Mouse (Mus musculus): ENCODE results near the gene A830031A19Rik. TPM values are rescaled to one million over a fixed set of nuclear protein-coding genes. Genes with fewer than 3 reads are reported as not detected.

Gene A830031A19Rik
- total and polyA plus RNA-seq, 3 experiments = 0.16 TPM; not detected in 2

- Histone ChIP-seq H3K9me3 (replicated peaks) (no peaks in the 10 kb centered on the region), H3K36me3 (replicated peaks) (no peaks in the 10 kb centered on the region), H3K27me3 (ENCODE audit: insufficient read depth, low read length) (peaks cover 36% of the 10 kb centered on the region), H3K4me1 (ENCODE audit: insufficient read depth, low read depth, low read length) (peaks cover 10% of the 10 kb centered on the region; the same call in 1 of the 2 replicates), H3K4me3 (ENCODE audit: low read depth, low read length) (no peak overlapping the region)
- ATAC-seq (ENCODE audit: extremely low read depth, insufficient number of reproducible peaks, low FRiP score, poor library complexity, severe bottlenecking) (no peak), DNase-seq (ENCODE audit: low spot score) (no peak)
- no peak for TF ChIP-seq GATA2 (IDR thresholded peaks at IDR 0.05; ENCODE audit: borderline replicate concordance, low read depth, low read length)
- no peak for TF ChIP-seq GATA1 (IDR thresholded peaks at IDR 0.05; ENCODE audit: borderline replicate concordance, low read length)
- no peak for TF ChIP-seq CTCF (IDR thresholded peaks at IDR 0.05; ENCODE audit: low read depth, low read length)
- no peak for TF ChIP-seq TAL1 (conservative IDR thresholded peaks at IDR 0.05; ENCODE audit: low read depth, low read length)
- TF ChIP-seq POLR2AphosphoS5 (IDR thresholded peaks at IDR 0.05; ENCODE audit: insufficient replicate concordance, low read depth, low read length) = no peak
Observed at GRCm38 (mm10) chr11:24061819-24062218, 13.0 kb downstream of the A830031A19Rik start.

GRCm38 (mm10) chr11:24060428-24060827 is 14.4 kb downstream of the A830031A19Rik start:
- Histone ChIP-seq H3K4me3 (ENCODE audit: low read depth, low read length) (no peak overlapping the region), H3K4me1 (ENCODE audit: insufficient read depth, low read depth, low read length) (peaks cover 8% of the 10 kb centered on the region; the same call in 1 of the 2 replicates), H3K27me3 (ENCODE audit: insufficient read depth, low read length) (peaks cover 43% of the 10 kb centered on the region), H3K9me3 (replicated peaks) (no peaks in the 10 kb centered on the region), H3K36me3 (replicated peaks) (no peaks in the 10 kb centered on the region)
- DNase-seq (ENCODE audit: low spot score) (no peak), ATAC-seq (ENCODE audit: extremely low read depth, insufficient number of reproducible peaks, low FRiP score, poor library complexity, severe bottlenecking) (no peak)
- TF ChIP-seq GATA2 (IDR thresholded peaks at IDR 0.05; ENCODE audit: borderline replicate concordance, low read depth, low read length) (no peak), TAL1 (conservative IDR thresholded peaks at IDR 0.05; ENCODE audit: low read depth, low read length) (no peak), CTCF (IDR thresholded peaks at IDR 0.05; ENCODE audit: low read depth, low read length) (no peak), POLR2AphosphoS5 (IDR thresholded peaks at IDR 0.05; ENCODE audit: insufficient replicate concordance, low read depth, low read length) (no peak), GATA1 (IDR thresholded peaks at IDR 0.05; ENCODE audit: borderline replicate concordance, low read length) (no peak)

DNA sequence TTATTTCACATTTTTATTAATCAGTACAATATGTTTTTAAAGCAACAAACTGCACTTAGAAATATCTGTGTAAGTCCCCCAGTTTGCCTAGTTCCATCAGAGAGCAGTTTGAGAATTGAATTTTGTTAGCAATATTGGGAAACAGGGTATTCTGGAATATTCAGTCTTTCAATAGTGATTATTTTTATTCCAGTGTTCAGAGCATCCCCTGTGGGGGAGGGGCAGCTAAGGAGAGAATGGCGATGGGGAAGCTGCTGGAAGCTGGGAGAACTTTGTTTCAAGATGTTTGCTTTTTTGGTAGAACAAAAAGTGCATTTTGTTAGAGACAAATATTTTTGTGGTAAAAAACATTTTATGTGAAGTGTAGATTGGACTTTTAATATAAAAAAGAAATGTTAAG is 15.7 kb downstream of the A830031A19Rik start:
- peaks cover 43% of the 10 kb centered on the region for H3K27me3 ChIP-seq (ENCODE audit: insufficient read depth, low read length)
- no peak overlapping the region for H3K4me3 ChIP-seq (ENCODE audit: low read depth, low read length)
- no peak for TF ChIP-seq GATA1 (IDR thresholded peaks at IDR 0.05; ENCODE audit: borderline replicate concordance, low read length)
- no peak for TF ChIP-seq GATA2 (IDR thresholded peaks at IDR 0.05; ENCODE audit: borderline replicate concordance, low read depth, low read length)
- TF ChIP-seq TAL1 (conservative IDR thresholded peaks at IDR 0.05; ENCODE audit: low read depth, low read length) = no peak
- TF ChIP-seq POLR2AphosphoS5 (IDR thresholded peaks at IDR 0.05; ENCODE audit: insufficient replicate concordance, low read depth, low read length) = no peak
- no peak for TF ChIP-seq CTCF (IDR thresholded peaks at IDR 0.05; ENCODE audit: low read depth, low read length)
- peaks cover 5% of the 10 kb centered on the region; the same call in 1 of the 2 replicates for H3K4me1 ChIP-seq (ENCODE audit: insufficient read depth, low read depth, low read length)
- no peaks in the 10 kb centered on the region for H3K9me3 ChIP-seq (replicated peaks)
- H3K36me3 ChIP-seq (replicated peaks) = no peaks in the 10 kb centered on the region
- ATAC-seq (ENCODE audit: extremely low read depth, insufficient number of reproducible peaks, low FRiP score, poor library complexity, severe bottlenecking) (no peak), DNase-seq (ENCODE audit: low spot score) (no peak)

DNA sequence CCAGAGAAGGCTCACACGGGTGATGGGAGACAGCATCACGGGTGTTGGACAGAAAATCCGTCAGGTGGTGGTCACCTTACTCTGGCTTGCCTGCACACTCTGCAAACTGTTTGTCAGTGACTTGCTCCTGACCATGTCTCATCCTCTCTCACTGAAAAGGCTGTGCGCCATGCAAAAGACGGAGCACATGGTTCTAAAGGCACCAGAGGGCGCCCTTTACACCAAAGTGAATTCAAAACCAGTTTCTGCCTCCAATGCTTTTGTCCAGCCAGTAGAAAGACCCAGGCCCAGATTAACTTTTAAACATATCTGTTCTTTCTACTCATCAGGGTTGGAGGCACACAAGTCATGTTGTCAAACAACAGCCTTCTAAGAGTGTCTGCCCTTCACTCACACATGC is 22.0 kb downstream of the A830031A19Rik start:
- DNase-seq (ENCODE audit: low spot score) = no peak
- no peak for ATAC-seq (ENCODE audit: extremely low read depth, insufficient number of reproducible peaks, low FRiP score, poor library complexity, severe bottlenecking)
- no peak overlapping the region for H3K4me3 ChIP-seq (ENCODE audit: low read depth, low read length)
- TF ChIP-seq TAL1 (conservative IDR thresholded peaks at IDR 0.05; ENCODE audit: low read depth, low read length) (no peak), GATA1 (IDR thresholded peaks at IDR 0.05; ENCODE audit: borderline replicate concordance, low read length) (no peak), CTCF (IDR thresholded peaks at IDR 0.05; ENCODE audit: low read depth, low read length) (peak; percentile 10; the same call in 1 of the 2 replicates)
- H3K4me1 ChIP-seq (ENCODE audit: insufficient read depth, low read depth, low read length) = peaks cover 17% of the 10 kb centered on the region
- H3K36me3 ChIP-seq (replicated peaks) = no peaks in the 10 kb centered on the region
- no peaks in the 10 kb centered on the region for H3K9me3 ChIP-seq (replicated peaks)
- H3K27me3 ChIP-seq (ENCODE audit: insufficient read depth, low read length) = peaks cover 35% of the 10 kb centered on the region

DNA sequence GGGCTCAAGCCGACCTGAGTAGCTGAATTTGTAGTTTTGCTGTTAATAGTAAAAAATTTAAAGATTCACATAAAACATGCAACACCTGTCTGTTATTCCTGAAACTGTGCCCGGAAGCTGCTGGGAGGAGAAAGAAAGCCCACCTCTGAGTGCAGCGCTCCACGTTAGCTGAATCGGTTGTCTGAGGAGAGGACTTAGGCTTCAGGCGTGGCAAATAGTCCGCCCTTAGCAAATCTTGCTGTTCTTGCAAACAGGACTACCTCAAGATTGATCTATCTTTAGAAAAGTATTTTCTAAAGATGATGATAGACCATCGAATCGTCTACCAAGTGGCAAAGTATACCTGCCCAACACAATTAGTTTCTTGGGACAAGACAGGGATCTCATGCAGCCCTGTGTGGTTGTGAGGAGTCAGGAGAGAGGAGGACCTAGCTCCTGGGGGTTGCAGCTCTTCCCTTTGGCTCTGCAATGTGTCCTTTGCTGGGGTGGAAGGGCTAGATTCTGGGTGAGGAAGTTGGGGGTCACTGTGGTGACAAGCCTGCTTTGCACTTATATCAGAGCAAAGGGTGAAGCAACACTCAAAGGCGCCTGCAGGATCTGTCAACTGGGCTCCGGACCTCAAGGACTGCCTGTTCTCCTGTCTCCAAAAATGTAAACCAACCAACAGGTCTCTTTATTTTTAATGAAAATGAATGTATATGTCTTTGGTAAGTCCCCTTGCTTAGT is 24.7 kb downstream of the A830031A19Rik start:
- no peak for DNase-seq (ENCODE audit: low spot score)

DNA sequence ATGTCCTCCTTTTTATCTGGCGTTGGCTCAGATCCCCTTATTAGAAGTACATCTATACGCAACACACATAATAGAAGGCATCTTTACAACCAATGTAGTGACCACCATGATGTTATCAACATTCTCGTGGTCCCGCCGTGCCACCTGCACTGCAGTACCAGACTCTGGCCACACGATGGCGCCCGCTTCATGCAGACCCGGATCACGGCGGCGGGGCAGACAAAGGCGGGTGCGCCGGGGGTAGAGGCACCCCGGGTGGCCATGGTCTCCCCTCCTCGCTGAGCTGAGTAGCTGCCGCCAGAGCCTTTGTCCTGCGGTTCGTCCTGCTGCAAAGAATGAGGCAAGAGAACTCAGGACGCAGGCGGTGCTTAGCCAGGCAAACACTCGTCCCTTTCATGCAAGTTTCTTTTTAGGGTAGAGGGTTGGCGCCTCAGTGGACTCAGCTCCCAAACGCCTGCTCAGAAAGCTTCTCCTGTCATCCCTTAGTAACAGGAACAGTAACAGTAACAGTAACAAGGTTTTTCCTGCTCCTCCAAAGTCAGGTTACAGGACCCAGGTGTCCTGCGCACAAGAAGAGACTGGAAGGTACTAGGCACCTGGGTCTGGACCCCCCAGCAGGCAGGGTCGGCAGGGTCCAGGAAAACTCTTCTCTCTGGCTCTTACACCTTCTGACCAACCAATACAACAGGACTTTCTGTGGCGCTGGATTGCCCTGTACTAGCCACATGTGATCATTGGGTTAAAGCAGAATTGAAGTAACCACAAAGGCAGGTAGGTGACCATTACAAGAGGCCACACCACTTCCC is 25.4 kb downstream of the A830031A19Rik start:
- TF ChIP-seq CTCF (IDR thresholded peaks at IDR 0.05; ENCODE audit: low read depth, low read length) (peak; percentile 97), POLR2AphosphoS5 (IDR thresholded peaks at IDR 0.05; ENCODE audit: insufficient replicate concordance, low read depth, low read length) (no peak), TAL1 (conservative IDR thresholded peaks at IDR 0.05; ENCODE audit: low read depth, low read length) (no peak), GATA2 (IDR thresholded peaks at IDR 0.05; ENCODE audit: borderline replicate concordance, low read depth, low read length) (no peak), GATA1 (IDR thresholded peaks at IDR 0.05; ENCODE audit: borderline replicate concordance, low read length) (no peak)
- Histone ChIP-seq H3K9me3 (replicated peaks) (no peaks in the 10 kb centered on the region), H3K36me3 (replicated peaks) (no peaks in the 10 kb centered on the region), H3K4me1 (ENCODE audit: insufficient read depth, low read depth, low read length) (peaks cover 15% of the 10 kb centered on the region), H3K4me3 (ENCODE audit: low read depth, low read length) (peak overlapping the region; percentile 67; the same call in 1 of the 2 replicates), H3K27me3 (ENCODE audit: insufficient read depth, low read length) (peaks cover 39% of the 10 kb centered on the region)
- ATAC-seq (ENCODE audit: extremely low read depth, insufficient number of reproducible peaks, low FRiP score, poor library complexity, severe bottlenecking) (peak; percentile 28; the same call in 1 of the 2 replicates), DNase-seq (ENCODE audit: low spot score) (peak; percentile 64)

More for the DNA sequence above, 24.7 kb downstream of the A830031A19Rik start:
- ATAC-seq (ENCODE audit: extremely low read depth, insufficient number of reproducible peaks, low FRiP score, poor library complexity, severe bottlenecking) = no peak
- Histone ChIP-seq H3K4me3 (ENCODE audit: low read depth, low read length) (no peak overlapping the region), H3K27me3 (ENCODE audit: insufficient read depth, low read length) (peaks cover 36% of the 10 kb centered on the region), H3K36me3 (replicated peaks) (no peaks in the 10 kb centered on the region), H3K9me3 (replicated peaks) (no peaks in the 10 kb centered on the region), H3K4me1 (ENCODE audit: insufficient read depth, low read depth, low read length) (peaks cover 15% of the 10 kb centered on the region)
- TF ChIP-seq CTCF (IDR thresholded peaks at IDR 0.05; ENCODE audit: low read depth, low read length) = no peak
- TF ChIP-seq TAL1 (conservative IDR thresholded peaks at IDR 0.05; ENCODE audit: low read depth, low read length) = no peak
- no peak for TF ChIP-seq GATA1 (IDR thresholded peaks at IDR 0.05; ENCODE audit: borderline replicate concordance, low read length)
- no peak for TF ChIP-seq GATA2 (IDR thresholded peaks at IDR 0.05; ENCODE audit: borderline replicate concordance, low read depth, low read length)
- no peak for TF ChIP-seq POLR2AphosphoS5 (IDR thresholded peaks at IDR 0.05; ENCODE audit: insufficient replicate concordance, low read depth, low read length)

All from G1E (cell line).